Mouse (Mus musculus): ENCODE results near the gene Tmem54.

- TF ChIP-seq GATA1 (IDR thresholded peaks at IDR 0.05; ENCODE audit: borderline replicate concordance, low read length) (no peak), FLI1 (IDR thresholded peaks at IDR 0.05; ENCODE audit: low read length) (no peak)
Measured at GRCm38 (mm10) chr4:129057533-129058206, 47.7 kb upstream of the Tmem54 start.

All from megakaryocyte, embryonic 14.5 days (primary cell).